Mouse (Mus musculus) hematopoietic stem cell, adult 5-6 weeks (primary cell): ENCODE measurements at regions not wholly inside any gene's neighbourhood (a gene's known extent, or its start where the extent isn't known, plus 50 kb on each side); places are given as distances from the start of the nearest gene placed in this dataset.

Source experiments
- ATAC-seq, 2 experiments: fragments of 125-278 bp in 1 of 2; replicated peaks in 1 of 2; 2 replicates each; pipeline ENCODE4 v1.8.0; 2016 to 2017; ENCODE audit warnings: inconsistent platforms in 2 of 2, mild to moderate bottlenecking in 2 of 2, moderate number of reproducible peaks in 2 of 2, low read depth in 1 of 2, moderate TSS enrichment in 1 of 2; ENCODE audit not compliant: low FRiP score in 2 of 2, poor library complexity in 2 of 2, severe bottlenecking in 2 of 2, insufficient read depth in 1 of 2, low TSS enrichment in 1 of 2

DNA sequence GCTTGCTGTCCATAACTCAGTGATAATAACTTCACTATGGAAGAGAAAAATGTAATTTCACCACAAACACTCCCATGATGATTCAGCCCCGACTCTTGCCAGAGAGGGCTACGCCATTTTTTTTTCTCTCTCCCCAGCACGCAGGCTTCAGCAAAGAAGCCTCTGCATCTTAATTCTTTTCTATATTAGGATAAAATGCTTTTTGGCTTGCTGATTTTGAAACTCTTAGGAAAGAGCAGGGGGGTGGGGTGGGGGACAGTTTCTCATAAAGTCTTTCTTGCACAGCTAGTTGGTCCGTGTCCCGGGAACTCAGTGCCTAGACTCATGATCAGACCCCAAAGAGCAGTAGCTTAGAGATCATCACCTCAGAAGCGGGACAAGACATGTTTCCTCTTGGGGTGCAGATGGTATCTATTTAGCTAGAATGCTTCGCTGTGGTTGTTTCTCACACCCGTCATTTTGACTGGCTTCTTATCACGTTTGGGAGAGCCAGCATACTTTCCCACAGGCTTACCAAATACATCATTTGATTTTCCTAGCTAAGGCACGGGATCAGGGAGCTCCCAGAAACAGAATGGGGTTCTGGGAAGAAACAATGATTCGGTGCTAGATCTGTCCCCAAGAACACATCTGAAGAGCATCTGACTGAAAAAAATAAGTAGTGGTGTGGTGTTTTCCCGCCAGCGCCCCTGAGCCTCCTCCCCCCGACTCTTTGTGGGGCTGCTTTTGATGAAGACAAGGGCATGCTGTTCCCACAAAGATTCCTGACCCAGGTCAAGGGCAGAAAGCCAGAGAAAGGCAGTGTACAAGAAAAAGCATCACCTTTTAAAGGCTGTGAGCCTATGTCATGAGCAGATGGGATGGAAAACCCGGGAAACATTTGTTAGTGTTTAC lies 483.6 kb upstream of the Id4 start:
- ATAC-seq = no peak

- ATAC-seq = no peak
These were observed 482.6 kb upstream of the Id4 start for GRCm38 (mm10) chr13:47778218-47779009.

DNA sequence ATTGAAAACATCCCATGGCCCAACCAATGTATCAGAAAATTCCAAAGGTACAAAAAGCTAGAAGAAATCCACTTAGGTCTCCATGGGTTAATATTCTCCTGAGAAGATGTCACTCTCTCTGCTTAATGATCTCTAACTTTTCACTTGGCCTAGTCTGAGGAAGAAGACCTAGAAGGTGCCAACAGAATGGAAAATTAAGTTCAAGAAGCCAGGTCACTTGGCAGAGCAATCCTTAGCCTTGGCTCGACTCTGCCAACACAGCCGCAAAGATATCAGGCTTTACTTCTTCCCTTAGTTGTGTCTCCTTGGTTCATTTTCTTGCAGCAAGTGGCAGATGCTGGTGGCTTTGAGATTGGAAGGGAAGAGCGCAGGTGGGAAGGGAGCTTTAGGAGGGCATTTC lies 476.6 kb upstream of the Id4 start:
- ATAC-seq = no peak

- ATAC-seq = no peak
These were observed 463.2 kb upstream of the Id4 start for GRCm38 (mm10) chr13:47797859-47798258.

DNA sequence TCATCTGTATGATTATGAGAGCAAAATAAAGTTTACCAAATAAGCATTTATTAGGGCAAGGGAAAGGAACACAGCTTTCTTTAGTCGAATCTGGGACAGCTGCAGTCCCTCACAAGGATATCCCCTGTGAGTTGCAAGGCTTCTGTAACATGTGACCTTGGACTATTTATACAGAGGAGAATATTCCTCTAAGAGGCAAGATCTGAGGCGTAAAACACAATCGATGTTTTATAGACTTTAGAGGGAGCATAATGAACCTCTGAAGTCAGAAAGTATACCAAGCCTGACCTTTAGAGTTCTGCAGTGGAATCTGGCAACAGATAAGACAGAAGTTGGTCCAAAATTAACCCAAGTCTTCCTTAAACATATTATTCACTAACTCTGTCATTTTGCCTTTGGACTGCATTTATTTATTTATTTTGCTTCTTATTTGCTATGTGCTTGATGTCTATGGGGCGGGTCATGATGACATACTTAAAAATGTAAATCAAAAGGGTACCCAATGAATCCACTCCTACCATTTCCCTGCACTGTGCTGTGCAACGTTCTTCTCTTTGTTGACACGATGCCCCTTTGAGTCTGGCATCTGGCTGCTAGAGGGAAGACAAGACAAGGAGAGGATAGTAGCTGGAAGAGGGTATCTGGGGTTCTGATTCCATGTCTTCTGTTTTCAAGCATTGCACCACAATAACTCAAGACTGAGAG lies 449.2 kb upstream of the Id4 start:
- ATAC-seq = no peak

DNA sequence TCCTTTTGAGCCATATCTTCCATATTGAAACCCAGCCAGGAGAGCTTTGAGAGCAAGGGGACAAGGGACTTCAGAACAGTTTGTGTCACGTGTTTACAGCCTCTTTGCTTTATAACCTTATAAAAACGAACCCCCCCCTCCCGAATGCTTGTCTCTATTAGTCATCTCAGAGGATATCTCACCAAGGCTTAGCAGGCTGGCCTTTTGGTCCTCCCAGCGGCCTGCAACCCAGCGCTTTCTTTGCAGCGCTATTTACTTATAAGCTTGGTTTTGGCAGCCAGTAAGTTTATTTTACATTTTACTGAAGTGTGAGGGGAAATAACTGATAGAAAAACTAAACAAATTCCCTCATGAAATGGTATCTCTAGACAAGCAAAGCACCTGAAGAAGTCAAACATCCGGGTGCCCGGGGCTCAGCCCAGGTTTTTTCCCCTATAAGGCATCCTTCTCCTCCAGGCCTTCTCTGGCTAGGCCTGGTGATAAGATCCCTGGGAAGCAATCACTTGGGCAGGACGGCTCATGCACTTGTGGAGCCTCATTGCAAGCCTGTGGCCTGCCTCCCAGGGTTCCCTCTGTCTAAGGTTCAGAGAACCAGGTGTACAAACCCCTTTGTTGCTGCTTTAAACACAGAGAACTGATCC lies 442.0 kb upstream of the Id4 start:
- no peak for ATAC-seq

DNA sequence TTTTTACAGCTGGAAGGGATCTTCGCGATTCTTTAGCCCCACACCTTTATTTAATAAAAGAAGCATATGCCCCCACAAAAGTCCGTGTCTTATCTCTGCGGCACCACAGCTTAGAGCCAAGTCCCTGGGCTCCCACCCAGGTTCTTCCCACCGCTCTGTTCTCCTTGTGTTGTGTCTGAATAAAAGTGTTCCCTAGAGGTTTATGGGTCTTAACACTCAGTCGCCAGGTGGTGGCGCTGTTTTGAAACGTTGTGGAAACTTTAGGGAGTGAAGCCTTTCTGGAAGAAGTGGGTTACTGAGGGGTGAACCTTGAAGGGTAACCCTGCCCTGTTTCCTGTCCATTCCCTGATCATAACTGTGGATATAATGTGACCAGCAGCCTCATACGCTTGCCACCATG lies 424.5 kb upstream of the Id4 start:
- ATAC-seq = no peak

DNA sequence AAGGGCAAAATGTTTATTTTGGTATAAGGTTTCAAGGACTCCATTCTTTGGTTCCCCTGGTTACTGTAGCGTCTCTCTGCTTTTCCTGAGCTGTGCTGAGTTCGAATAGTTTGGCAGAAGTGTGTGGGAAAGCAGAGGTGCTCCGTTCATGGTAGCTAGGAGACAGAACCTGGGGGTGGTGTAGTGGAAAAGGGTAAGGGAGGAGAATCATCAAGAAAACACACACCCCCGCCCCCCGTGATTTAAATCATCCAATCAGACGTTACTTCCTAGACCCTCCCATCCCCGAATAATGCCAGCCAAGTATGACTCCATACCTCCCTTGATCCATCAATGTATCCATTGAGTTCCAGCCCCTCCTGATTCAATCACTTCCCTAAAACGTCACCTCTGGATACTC lies 418.6 kb upstream of the Id4 start:
- no peak for ATAC-seq

DNA sequence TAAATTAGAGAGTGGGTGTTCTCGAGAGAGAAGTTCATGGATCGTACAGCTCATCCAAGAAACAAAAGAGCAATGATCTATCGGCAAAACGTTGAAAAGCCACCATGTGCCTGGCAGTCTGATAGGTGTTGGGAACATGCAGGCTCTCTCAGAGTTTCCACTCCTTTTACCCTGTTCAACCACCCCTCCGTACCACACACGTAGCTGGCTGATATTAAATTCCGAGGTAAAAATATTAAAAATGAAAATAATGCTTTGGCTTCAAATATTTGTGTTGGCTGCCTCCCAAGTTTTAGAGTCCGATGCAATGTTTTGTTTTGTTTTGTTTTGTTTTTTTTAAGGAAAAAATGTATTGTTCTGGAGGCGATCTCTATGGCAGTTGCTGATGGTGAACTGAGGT lies 418.0 kb upstream of the Id4 start:
- ATAC-seq = no peak

- no peak for ATAC-seq
These were observed 417.3 kb upstream of the Id4 start for GRCm38 (mm10) chr13:47843541-47844267.

- ATAC-seq = no peak
These were observed 414.3 kb upstream of the Id4 start for GRCm38 (mm10) chr13:47846713-47847112.

DNA sequence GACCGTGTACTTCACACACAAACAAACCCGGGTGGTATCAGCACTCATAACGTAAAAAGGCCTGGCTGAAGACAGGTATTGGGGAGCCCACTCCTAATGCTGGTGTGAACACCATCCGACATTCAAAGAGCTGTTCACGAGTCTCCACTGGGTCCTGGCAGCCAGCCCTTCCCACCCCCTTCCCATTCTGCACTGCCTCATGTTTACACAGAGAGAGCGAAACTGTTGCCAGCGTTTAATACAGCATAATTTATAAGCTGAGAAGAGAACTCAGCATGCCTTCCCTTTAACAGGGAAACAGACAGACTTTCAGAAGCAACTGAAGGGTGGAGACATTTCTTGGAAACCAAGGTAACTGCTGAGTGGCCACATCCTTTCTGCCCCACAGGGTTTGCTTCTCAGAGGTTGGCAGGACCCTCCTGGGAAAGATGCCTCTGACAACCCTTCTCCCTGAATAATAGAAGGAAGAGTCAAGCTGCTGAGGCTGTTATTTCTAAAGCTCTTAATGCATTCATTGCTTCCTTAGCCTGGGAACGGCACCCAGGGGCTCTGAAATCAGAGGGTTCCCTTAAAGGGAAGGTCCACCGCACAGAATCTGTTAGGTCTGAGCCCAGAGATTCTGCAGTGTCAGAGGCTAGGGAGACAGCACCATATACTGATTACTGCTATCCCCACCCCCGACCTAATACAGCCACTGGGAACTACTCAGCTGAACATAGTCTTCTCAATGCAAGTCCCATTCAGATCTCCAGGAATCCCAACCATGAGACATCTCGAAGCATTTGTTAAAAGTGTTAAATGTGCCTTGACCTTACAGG lies 412.4 kb upstream of the Id4 start:
- ATAC-seq = no peak

- no peak for ATAC-seq
These were observed 405.5 kb upstream of the Id4 start for GRCm38 (mm10) chr13:47855422-47856108.

DNA sequence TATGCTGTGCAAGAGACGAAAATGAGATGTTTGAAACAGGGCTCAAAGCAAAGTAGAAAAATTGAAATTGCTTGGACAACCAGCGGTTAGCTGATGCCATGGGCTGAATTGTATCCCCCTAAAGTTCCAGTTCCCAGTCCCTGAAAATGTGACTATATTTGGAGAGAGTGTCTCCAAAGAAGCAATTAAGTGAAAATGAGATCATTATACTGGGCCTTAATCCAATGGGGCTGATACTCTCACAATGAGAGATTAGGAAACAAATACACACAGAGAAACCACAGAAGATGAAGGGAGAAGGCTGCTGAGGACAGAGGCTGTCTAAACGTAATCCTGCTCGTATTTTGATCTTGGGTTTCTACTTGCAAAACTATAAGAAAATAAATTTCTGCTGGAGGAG lies 402.1 kb upstream of the Id4 start:
- ATAC-seq = no peak

DNA sequence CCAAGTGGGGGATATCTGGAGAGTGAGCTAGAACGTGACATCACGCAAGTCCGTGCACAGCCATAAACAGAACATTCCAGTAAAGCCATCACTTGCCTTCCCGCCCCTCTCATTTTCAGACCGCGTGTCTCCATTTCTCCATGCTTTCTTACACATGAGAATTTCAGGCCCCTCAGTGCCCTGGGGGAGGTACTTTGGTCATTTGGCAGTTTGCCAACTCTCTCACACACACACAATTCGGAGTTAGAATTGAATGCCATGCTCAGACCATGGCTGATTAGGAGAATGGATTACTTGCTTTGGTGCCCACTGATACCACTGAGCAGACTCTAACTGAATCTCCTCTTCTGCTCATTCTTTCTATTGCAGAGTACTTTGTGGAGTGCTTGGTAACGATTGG lies 400.7 kb upstream of the Id4 start:
- ATAC-seq = no peak

DNA sequence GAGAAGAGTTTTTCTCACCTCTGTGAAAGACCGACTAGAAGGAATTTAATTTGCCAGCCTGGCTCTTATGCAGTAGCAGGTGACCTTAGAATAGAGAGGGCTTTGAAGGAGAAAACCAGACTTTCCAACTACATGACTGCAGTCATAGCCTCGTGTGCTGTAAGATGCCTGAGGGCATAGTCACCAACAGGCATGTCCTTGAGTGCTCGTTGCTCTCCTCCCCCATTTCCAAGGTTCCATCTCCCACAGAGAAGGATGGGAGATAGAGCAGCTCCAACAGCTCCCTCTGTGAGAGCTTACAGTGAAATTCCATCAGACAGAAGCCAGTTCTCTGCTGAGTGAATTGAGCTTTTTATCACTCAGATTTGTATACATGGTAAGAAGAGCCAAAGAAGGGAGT lies 398.1 kb upstream of the Id4 start:
- ATAC-seq = no peak
